In the genomic region with DNA sequence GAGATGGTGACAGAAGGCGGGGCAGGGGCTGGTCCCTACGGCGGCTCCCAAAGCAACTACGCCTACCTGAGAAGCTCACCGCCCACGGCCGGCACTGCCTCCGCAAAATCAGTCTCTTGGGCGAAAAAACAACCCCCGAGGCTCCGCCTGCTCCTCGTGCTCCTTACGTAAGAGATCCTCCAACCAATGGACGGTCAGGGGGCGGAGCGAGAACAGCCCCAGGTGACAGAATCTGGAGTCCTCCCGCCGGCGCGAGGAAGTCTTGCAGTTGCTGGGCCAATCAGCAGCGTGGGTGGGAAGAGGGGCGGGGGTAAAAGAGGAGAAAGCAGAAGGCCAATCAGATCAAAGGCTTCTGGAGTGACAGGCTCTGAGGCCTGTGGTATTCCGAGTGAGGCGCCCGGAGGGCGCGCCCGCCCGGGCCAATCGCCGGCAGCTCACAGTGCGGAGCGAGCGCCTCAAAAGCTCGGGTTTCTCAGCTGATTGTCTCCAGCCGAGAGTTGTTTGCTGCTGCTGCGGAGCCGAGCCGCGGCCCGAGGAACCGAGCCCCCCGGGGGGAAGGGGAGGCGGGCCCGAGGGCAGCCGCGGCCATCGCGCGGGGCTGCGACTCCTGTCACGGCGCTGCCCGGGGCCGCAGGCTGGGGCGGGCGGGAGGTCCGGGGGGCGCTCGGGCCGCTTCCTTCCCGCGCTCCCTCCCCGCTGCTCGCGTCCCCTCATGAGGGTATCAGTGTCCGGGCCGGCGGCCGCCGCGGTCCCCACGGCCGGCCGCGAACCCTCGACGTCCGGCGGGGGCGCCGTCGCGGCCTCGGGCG, we compare ENCODE assay signal across 8 mouse cellular contexts. TPM values are rescaled to one million over a fixed set of nuclear protein-coding genes. Genes with fewer than 3 reads are reported as not detected.
DNase-seq lines count a peak whose midpoint lies in the region; ATAC-seq lines count a peak whose summit lies in the region.

A gene (plus strand): TSS at position 437 of the 809 bp plus-strand sequence.

- DNase-seq in adrenal gland, postnatal 4 days (ENCODE audit: low spot score in 2 of 2) = peak; percentile 83 to 96
- peak; percentile 100 for DNase-seq in heart, adult 11 months
- DNase-seq in kidney, adult 11 months = peak; percentile 99
- DNase-seq in left cerebral cortex, postnatal 4 days = peak; percentile 99
- peak; percentile 97 for DNase-seq in midbrain, embryonic 11.5 days (ENCODE audit: low spot score, missing footprints)
- DNase-seq in right cerebral cortex, postnatal 4 days = peak; percentile 95
- peak; percentile 99 for DNase-seq in yolk sac, embryonic 10.5 days (ENCODE audit: low spot score)

- no peaks in the 10 kb centered on the region for H3K9me3 ChIP-seq in embryonic facial prominence, embryonic 13.5 days
- no peaks in the 10 kb centered on the region for H3K9me3 ChIP-seq in midbrain, embryonic 11.5 days (ENCODE audit: control insufficient read depth, low read length)

- ATAC-seq in embryonic facial prominence, embryonic 13.5 days (ENCODE audit: insufficient number of reproducible peaks, insufficient read depth, low FRiP score, low TSS enrichment, low read depth) = peak; percentile 99
- ATAC-seq in midbrain, embryonic 11.5 days (ENCODE audit: low FRiP score) = peak; percentile 98

- peak within 1 kb of the TSS; percentile 94 for H3K27ac ChIP-seq in embryonic facial prominence, embryonic 13.5 days
- peak within 1 kb of the TSS; percentile 95 for H3K27ac ChIP-seq in midbrain, embryonic 11.5 days (ENCODE audit: low read depth, low read length)

- under 1% methylated on average over 55 of the region's 86 CpGs for WGBS in embryonic facial prominence, embryonic 13.5 days
- WGBS in midbrain, embryonic 11.5 days = under 1% methylated on average over 74 of the region's 86 CpGs

- intact Hi-C loops in left cerebral cortex, postnatal 4 days (cut with DNase I) = no loop called here

- peak within 1 kb of the TSS; percentile 82 for H3K4me3 ChIP-seq in embryonic facial prominence, embryonic 13.5 days
- peak within 1 kb of the TSS; percentile 85 for H3K4me3 ChIP-seq in midbrain, embryonic 11.5 days (ENCODE audit: low read depth, low read length)

- H3K36me3 ChIP-seq in embryonic facial prominence, embryonic 13.5 days = no peaks in the 10 kb centered on the region
- no peaks in the 10 kb centered on the region for H3K36me3 ChIP-seq in midbrain, embryonic 11.5 days (ENCODE audit: control insufficient read depth, insufficient read depth, low read length)

- H3K4me2 ChIP-seq in embryonic facial prominence, embryonic 13.5 days = peak within 1 kb of the TSS; percentile 97
- peak within 1 kb of the TSS; percentile 82 for H3K4me2 ChIP-seq in midbrain, embryonic 11.5 days

- H3K27me3 ChIP-seq in embryonic facial prominence, embryonic 13.5 days = no peaks in the 10 kb centered on the region
- H3K27me3 ChIP-seq in midbrain, embryonic 11.5 days (ENCODE audit: control insufficient read depth, insufficient read depth, low read length) = no peaks in the 10 kb centered on the region

- peak within 1 kb of the TSS; percentile 87 for H3K9ac ChIP-seq in embryonic facial prominence, embryonic 13.5 days
- H3K9ac ChIP-seq in midbrain, embryonic 11.5 days (ENCODE audit: low read length) = peak within 1 kb of the TSS; percentile 92

- H3K4me1 ChIP-seq in embryonic facial prominence, embryonic 13.5 days = peaks cover 12% of the 10 kb centered on the region; the same call in 1 of the 2 replicates
- peaks cover 5% of the 10 kb centered on the region for H3K4me1 ChIP-seq in midbrain, embryonic 11.5 days (ENCODE audit: control insufficient read depth, insufficient read depth, low read length)

RNA-seq across cellular contexts. Expression of the gene that starts here (rescaled TPM):
- total RNA-seq in adrenal gland, postnatal 4 days (2021) = 1 to 10 TPM; 2.9 to 3.2 TPM
- 3.3 and 4.0 TPM in 2 replicates for polyA plus RNA-seq in embryonic facial prominence, embryonic 13.5 days (2015; fragmentation: Nextera tagmentation; extraction: Ambion mirVana)
- 10 to 100 TPM; 24.5 to 26.7 TPM for total RNA-seq in left cerebral cortex, postnatal 4 days (2021)
- 7.6 and 7.8 TPM in 2 replicates for polyA plus RNA-seq in midbrain, embryonic 11.5 days (2014; fragmentation: Nextera tagmentation; extraction: Ambion mirVana)

Comparison
In these comparisons a context has a peak if more than half of its experiments do, and no peak if none do; other contexts are left out.
1. Peak in every context shown above with its lines: DNase-seq, ATAC-seq, H3K4me3 ChIP-seq and H3K27ac ChIP-seq.
2. RNA of the gene that starts here (total RNA-seq): 24.5 to 26.7 TPM in left cerebral cortex, postnatal 4 days; 2.9 to 3.2 TPM in adrenal gland, postnatal 4 days; every median in the first group is over 4 times any median in the second.